In the genomic region with DNA sequence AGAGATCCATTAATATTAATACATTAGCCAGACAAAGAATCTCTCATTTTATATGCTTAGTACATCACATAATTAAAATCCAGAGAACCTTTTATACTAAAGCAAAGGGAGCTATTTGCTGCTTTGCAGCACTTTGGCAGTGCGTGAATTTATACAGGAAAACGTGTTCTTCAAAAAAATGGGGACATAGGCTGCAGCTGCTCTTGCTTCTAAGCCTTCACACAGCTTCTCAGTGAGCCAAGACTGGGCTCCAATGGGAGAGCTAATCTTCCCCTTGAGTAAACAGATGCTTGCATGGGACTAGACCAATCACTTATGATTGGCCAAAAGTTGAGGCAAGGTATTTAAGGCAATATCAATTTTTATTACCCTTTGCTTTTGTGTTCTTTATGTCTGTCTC, we compare ENCODE assay signal across 35 mouse cellular contexts. TPM values are rescaled to one million over a fixed set of nuclear protein-coding genes. Genes with fewer than 3 reads are reported as not detected.
DNase-seq lines count a peak whose midpoint lies in the region; ATAC-seq lines count a peak whose summit lies in the region.
"Had no signal": no experiment of that assay in that cellular context is flagged by ENCODE, and none has a peak within 500 bp of the region (broad histone marks: within the 10 kb centered on the region; RNA-seq: fewer than 3 reads in every experiment).

No protein-coding gene starts in this region.

- WGBS in forebrain, embryonic 15.5 days, result 35% methylated on average over 2 of the region's 2 CpGs
- 61% methylated on average over 2 of the region's 2 CpGs for WGBS in forebrain, embryonic 12.5 days
- WGBS in forebrain, embryonic 16.5 days, result 22% methylated on average over 2 of the region's 2 CpGs

- no peak overlapping the region for H3K27ac ChIP-seq in forebrain, embryonic 15.5 days (replicated peaks)
- no peak overlapping the region for H3K27ac ChIP-seq in forebrain, embryonic 12.5 days
- H3K27ac ChIP-seq in forebrain, embryonic 16.5 days (ENCODE audit: low read length), result no peak overlapping the region
- H3K27ac ChIP-seq: embryonic facial prominence, embryonic 10.5 days; embryonic facial prominence, embryonic 13.5 days; heart, embryonic 13.5 days; hindbrain, embryonic 14.5 days; hindbrain, postnatal 0 days had no signal

- H3K27me3 ChIP-seq in forebrain, embryonic 15.5 days, result no peaks in the 10 kb centered on the region
- no peaks in the 10 kb centered on the region for H3K27me3 ChIP-seq in forebrain, embryonic 12.5 days
- H3K27me3 ChIP-seq in forebrain, embryonic 16.5 days (replicated peaks; ENCODE audit: control insufficient read depth, insufficient read depth, low read length), result no peaks in the 10 kb centered on the region
- H3K27me3 ChIP-seq: embryonic facial prominence, embryonic 13.5 days; heart, embryonic 13.5 days had no signal

- peak; percentile 5 for DNase-seq in brain, adult 2 months (ENCODE audit: low read depth, low spot score)
- no peak for DNase-seq in gastrocnemius, adult 18-20 months (ENCODE audit: low spot score)
- DNase-seq in kidney, postnatal 10 days, result no peak
- DNase-seq: adrenal gland, adult 8-10 months; adrenal gland, postnatal 25 days; cerebellum, adult 11 months; cerebellum, adult 8-10 months; cerebellum, postnatal 10 days; cerebellum, postnatal 36 days; embryo, embryonic 11 days; gastrocnemius, postnatal 25 days; heart, adult 18-20 months; heart, postnatal 14 days; heart, postnatal 4 days; kidney, adult 18-20 months had no signal

- no peaks in the 10 kb centered on the region for H3K36me3 ChIP-seq in forebrain, embryonic 15.5 days
- no peaks in the 10 kb centered on the region for H3K36me3 ChIP-seq in forebrain, embryonic 12.5 days (replicated peaks)
- H3K36me3 ChIP-seq in forebrain, embryonic 16.5 days (ENCODE audit: control insufficient read depth, insufficient read depth), result no peaks in the 10 kb centered on the region
- H3K36me3 ChIP-seq: embryonic facial prominence, embryonic 10.5 days; embryonic facial prominence, embryonic 13.5 days; heart, embryonic 13.5 days had no signal

- H3K9ac ChIP-seq in forebrain, embryonic 15.5 days (replicated peaks), result no peak overlapping the region
- no peak overlapping the region for H3K9ac ChIP-seq in forebrain, embryonic 12.5 days
- no peak overlapping the region for H3K9ac ChIP-seq in forebrain, embryonic 16.5 days (replicated peaks; ENCODE audit: low read depth, low read length)
- H3K9ac ChIP-seq: embryonic facial prominence, embryonic 13.5 days; heart, embryonic 13.5 days; hindbrain, embryonic 14.5 days had no signal

- H3K4me1 ChIP-seq in forebrain, embryonic 15.5 days, result peaks cover 9% of the 10 kb centered on the region; the same call in 1 of the 2 replicates
- no peaks in the 10 kb centered on the region; the same call in 1 of the 2 replicates for H3K4me1 ChIP-seq in forebrain, embryonic 12.5 days
- H3K4me1 ChIP-seq in forebrain, embryonic 16.5 days (replicated peaks; ENCODE audit: control insufficient read depth, insufficient read depth, low read length), result peaks cover 6% of the 10 kb centered on the region; the same call in 1 of the 2 replicates
- H3K4me1 ChIP-seq: embryonic facial prominence, embryonic 13.5 days; heart, embryonic 13.5 days had no signal

- H3K9me3 ChIP-seq in forebrain, embryonic 15.5 days, result no peaks in the 10 kb centered on the region
- no peaks in the 10 kb centered on the region for H3K9me3 ChIP-seq in forebrain, embryonic 12.5 days
- H3K9me3 ChIP-seq in forebrain, embryonic 16.5 days (ENCODE audit: control insufficient read depth, low read length), result no peaks in the 10 kb centered on the region
- H3K9me3 ChIP-seq: embryonic facial prominence, embryonic 10.5 days; embryonic facial prominence, embryonic 13.5 days; heart, embryonic 13.5 days had no signal

- 0 out of 2 replicates have a peak, but pooled peaks have one; percentile 40 for ATAC-seq in forebrain, embryonic 15.5 days (replicated peaks)
- ATAC-seq in forebrain, embryonic 12.5 days (ENCODE audit: low FRiP score), result no peak
- peak; percentile 66 for ATAC-seq in forebrain, embryonic 16.5 days
- ATAC-seq: CD4-positive, CD25-positive, alpha-beta regulatory T cell, adult 4 months; hindbrain, postnatal 0 days; inflammation-experienced regulatory T-cells, adult 6 months; intestine, embryonic 16.5 days had no signal

- H3K4me2 ChIP-seq in forebrain, embryonic 15.5 days (replicated peaks), result no peak overlapping the region
- H3K4me2 ChIP-seq in forebrain, embryonic 12.5 days, result no peak overlapping the region
- no peak overlapping the region for H3K4me2 ChIP-seq in forebrain, embryonic 16.5 days (ENCODE audit: low read length)
- H3K4me2 ChIP-seq: embryonic facial prominence, embryonic 13.5 days; heart, embryonic 13.5 days; hindbrain, embryonic 14.5 days had no signal

- no peak overlapping the region for H3K4me3 ChIP-seq in forebrain, embryonic 15.5 days
- no peak overlapping the region for H3K4me3 ChIP-seq in forebrain, embryonic 12.5 days (replicated peaks)
- no peak overlapping the region for H3K4me3 ChIP-seq in forebrain, embryonic 16.5 days (replicated peaks; ENCODE audit: low read length)
- H3K4me3 ChIP-seq: embryonic facial prominence, embryonic 10.5 days; embryonic facial prominence, embryonic 13.5 days; erythroblast, embryonic 14.5 days; heart, embryonic 13.5 days had no signal

RNA-seq across cellular contexts. Expression of gene Mlf1, which starts 27.2 kb away (rescaled TPM):
- polyA plus RNA-seq in forebrain, embryonic 15.5 days (2015; fragmentation: Nextera tagmentation; extraction: Ambion mirVana), result 13.7 and 19.7 TPM in 2 replicates
- polyA plus RNA-seq in forebrain, embryonic 12.5 days (2016; fragmentation: Nextera tagmentation; extraction: Ambion mirVana), result 23.6 and 25.6 TPM in 2 replicates
- 14.2 and 14.3 TPM in 2 replicates for polyA plus RNA-seq in forebrain, embryonic 16.5 days (2015; fragmentation: Nextera tagmentation; extraction: Ambion mirVana)
- 100 to 1,000 TPM; 145 to 270 TPM for total RNA-seq in gastrocnemius, adult 18-20 months (2021)
- polyA plus RNA-seq: erythroblast, embryonic 14.5 days had no signal

RNA-seq across cellular contexts. Expression of gene Gm17402, which starts 28.3 kb away (rescaled TPM):
- not detected in 2 replicates for polyA plus RNA-seq in forebrain, embryonic 15.5 days (2015; fragmentation: Nextera tagmentation; extraction: Ambion mirVana)
- not detected in 2 replicates for polyA plus RNA-seq in forebrain, embryonic 12.5 days (2016; fragmentation: Nextera tagmentation; extraction: Ambion mirVana)
- not detected in 2 replicates for polyA plus RNA-seq in forebrain, embryonic 16.5 days (2015; fragmentation: Nextera tagmentation; extraction: Ambion mirVana)
- total RNA-seq in gastrocnemius, adult 18-20 months (2021), result not detected
- total RNA-seq: adrenal gland, adult 8-10 months; adrenal gland, postnatal 25 days; gastrocnemius, adult 8-10 months; gastrocnemius, postnatal 25 days; heart, adult 18-20 months; heart, postnatal 14 days; heart, postnatal 4 days; hindbrain, postnatal 0 days; MEL had no signal
- polyA plus RNA-seq: C2C12; CD4-positive, CD25-positive, alpha-beta regulatory T cell, adult 4 months; cortical plate, adult 2 months; embryonic facial prominence, embryonic 10.5 days; embryonic facial prominence, embryonic 13.5 days; erythroblast, embryonic 14.5 days; frontal cortex, adult 2 months; gonadal fat pad, adult 2 months; heart, embryonic 13.5 days; heart, embryonic 16.5 days; hindbrain, embryonic 11.5 days; hindbrain, embryonic 14.5 days; hindbrain, postnatal 0 days; inflammation-experienced regulatory T-cells, adult 6 months; intestine, embryonic 16.5 days had no signal
